Mouse (Mus musculus): Measurements from ENCODE around the gene Bmp7. TPM values are rescaled to one million over a fixed set of nuclear protein-coding genes. Genes with fewer than 3 reads are reported as not detected.
A peak's percentile ranks its signal among the peaks of the same experiment; 100 is the strongest.

The Bmp7 gene
- total RNA-seq, 2 experiments from 2014 or later = 1.1 to 1.2 TPM

DNA sequence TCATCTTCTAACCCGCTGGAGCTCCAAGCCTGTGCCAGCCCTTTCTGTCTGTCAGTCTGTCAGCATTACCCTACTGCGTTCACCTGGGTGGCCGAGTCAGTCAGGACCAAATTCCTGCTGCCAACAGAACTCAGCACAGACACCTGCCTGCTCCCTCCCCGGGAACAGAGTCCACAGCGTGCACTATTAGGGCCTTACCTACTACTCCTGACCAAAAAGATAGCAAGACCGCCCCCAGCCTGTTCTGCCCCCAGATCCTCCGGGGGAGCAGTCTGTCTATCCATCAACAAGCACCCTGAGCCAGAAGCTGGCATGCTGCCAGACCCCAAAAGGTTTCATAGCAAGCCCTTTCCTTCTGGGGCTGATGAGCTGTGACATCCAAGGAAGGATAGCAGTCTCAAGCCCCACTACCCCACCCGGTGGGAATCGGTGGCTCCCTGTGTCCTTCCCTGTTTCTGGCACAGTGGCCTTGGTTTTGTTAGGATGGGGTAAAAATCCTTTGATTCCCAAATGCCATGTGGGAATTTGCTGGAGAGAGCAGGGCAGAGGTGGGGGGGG lies 10.1 kb upstream of the Bmp7 start:
- intact Hi-C loops (cut with DNase I) = no loop called here
- no peak for DNase-seq

DNA sequence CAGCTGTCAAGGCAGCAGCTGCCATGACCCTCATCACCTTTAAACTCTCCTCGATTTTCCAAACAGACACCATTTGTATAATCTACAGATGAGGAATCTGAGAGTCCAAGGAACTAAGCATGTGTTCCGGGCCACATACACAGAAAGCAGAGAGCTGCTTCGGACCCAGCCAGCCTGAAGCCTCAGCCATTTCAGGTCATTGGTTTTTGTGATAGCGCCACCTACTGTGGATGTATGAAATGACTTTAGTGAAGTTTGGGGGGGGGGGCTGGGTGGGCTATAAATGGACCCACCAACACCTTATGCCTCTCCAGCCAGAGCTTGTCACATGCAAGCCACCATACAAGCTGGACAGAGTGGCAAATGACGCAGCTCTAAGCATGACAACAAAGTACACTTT lies 8.9 kb upstream of the Bmp7 start:
- no peak for DNase-seq
- intact Hi-C loops (cut with DNase I) = loop anchor here (1.0 kb wide), 1 partner anchor 118 kb away; no protein-coding TSS in a partner anchor

DNA sequence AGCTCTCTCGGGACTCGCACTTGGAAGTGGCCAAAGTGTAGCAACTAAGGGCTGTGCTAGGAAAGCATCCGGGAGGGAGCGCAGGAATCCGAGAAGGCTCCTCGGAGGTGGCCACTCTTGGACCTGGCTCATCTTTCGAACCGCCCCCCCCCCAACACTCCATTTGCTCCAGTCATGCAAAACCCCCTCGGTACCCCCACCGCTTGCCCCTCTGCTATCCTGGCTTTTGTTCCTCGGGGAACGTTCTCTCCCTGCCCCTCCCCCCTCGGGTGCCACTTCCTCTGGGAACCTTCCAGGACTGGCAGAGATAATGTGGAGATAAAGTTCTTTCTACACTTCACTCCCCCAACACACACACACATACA lies 660 bp upstream of the Bmp7 start:
- no peak for DNase-seq
- intact Hi-C loops (cut with DNase I) = no loop called here

DNA sequence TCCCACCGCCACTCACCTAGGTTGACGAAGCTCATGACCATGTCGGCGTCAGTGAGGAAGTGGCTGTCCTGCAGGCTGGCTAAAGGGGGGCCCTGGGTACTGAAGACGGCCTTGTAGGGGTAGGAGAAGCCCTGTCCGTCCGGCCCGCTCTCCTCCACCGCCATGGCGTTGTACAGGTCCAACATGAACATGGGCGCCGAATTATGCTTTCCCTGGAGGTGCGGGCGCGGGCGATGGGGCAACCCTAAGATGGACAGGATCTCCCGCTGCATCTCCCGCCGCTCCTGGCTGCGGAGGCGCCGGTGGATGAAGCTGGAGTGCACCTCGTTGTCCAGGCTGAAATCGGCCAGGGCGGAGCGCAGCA lies 500 bp downstream of the Bmp7 start:
- intact Hi-C loops (cut with DNase I) = loop anchor here (5.0 kb wide), 1 partner anchor 87 kb away; no protein-coding TSS in a partner anchor
- DNase-seq = peak in 1 of 2 experiments; percentile 3

DNA sequence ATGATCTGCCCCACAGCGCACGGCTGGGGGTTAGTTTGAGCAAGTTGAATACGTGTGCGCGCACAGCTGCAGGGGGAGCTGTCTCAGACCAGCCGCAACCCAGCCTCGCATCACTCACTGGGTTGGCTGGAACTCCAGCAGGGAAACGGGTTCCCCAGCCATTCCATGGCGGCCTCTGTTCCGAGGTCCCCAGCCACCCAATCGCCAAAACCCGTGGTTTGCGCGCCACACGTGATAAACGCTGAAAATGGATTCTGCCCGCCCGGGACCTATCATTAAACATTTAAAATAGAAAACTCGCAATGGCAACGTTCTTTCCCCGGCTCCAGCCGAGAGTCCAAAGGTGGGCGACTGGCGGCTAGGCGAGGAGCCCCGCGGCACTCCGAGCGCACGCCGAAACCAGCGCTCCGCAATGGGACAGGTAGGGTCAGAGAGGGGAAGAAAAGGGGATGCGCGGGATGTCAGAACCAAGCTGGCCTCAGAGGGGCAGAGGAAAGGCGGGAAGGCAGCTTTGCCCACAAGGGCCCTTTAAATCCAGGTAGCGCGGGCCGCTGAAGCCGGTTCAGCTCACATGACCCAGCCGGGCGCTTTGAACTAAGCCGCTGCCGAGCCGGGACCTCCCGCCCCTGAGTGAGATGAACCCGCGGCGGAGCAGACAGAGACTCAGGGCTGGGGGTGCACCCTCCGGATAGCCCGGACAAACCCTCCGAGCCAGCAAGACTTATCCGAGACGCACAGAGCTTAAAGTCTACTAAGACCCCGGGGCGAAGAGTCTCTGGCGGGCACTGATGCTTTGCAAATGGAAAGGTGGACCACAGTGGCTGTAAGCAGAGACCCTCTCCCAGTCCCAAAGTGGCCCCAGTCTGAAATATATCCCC lies 1.1 kb downstream of the Bmp7 start:
- peak in 1 of 2 experiments; percentile 3 for DNase-seq
- intact Hi-C loops (cut with DNase I) = loop anchor here (5.0 kb wide), 1 partner anchor 87 kb away; no protein-coding TSS in a partner anchor

DNA sequence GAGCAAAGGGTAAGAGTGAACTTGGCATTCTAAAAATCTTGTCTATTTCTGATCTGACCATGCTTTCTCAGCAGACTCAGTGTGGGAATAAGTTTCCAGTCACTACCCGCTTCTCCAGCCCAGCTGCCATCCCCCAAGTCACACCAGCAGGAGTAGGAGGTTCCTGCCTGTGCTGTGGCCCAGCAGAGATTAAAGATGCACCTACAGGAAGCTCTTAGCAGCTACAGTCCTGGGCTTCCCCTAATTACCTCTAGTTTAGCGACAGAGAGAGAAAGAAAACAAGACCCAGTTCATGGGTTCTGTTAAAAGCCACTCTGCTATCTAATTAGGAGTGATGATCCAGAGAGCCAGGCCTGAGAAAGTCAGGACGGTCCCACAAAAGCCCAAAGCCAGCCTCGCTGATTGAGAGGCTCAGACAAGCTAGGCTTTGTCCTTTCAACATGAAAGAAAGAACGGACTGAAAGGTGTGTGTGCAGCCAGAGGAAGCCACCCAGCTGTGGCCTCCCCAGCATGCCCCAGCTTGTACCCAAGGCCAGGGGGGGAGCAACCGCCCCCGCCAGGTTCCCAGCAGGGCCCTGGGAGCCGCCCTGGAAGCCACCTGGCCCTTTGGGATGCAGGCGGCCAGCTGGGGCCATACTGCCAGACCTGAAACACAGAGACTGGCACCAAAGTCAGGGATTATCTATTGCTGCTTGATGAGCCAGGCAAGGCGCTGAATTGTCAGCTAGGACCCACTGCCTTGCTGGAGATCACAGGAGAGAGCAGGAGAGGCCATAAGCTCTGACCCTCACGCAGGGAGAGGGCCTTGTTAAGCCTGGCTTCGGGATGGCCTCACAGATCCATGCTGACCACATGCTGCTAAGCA lies 2.6 kb downstream of the Bmp7 start:
- intact Hi-C loops (cut with DNase I) = loop anchor here (5.0 kb wide), 1 partner anchor 85 kb away; no protein-coding TSS in a partner anchor
- no peak for DNase-seq

DNA sequence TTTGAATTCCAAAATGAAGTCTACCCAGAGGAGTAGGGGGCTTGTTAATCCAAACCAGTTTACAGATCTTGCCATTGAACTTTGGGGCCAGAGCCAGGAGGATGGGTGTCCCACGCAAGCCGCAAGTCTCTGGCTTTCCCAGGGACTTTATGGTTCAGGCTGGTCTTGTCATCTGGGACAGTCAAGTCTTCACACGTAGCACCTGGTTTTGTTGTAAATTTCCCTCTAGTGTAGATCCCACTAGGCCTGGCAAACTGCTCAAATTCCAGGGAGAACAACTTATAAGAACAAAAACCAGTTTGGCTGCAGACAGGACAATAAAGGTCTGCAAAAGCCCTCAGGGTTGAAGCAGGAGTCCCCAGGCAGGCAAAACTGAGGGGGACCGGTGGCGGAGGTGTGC lies 3.3 kb downstream of the Bmp7 start:
- no peak for DNase-seq
- intact Hi-C loops (cut with DNase I) = loop anchor here (5.0 kb wide), 1 partner anchor 85 kb away; no protein-coding TSS in a partner anchor

DNA sequence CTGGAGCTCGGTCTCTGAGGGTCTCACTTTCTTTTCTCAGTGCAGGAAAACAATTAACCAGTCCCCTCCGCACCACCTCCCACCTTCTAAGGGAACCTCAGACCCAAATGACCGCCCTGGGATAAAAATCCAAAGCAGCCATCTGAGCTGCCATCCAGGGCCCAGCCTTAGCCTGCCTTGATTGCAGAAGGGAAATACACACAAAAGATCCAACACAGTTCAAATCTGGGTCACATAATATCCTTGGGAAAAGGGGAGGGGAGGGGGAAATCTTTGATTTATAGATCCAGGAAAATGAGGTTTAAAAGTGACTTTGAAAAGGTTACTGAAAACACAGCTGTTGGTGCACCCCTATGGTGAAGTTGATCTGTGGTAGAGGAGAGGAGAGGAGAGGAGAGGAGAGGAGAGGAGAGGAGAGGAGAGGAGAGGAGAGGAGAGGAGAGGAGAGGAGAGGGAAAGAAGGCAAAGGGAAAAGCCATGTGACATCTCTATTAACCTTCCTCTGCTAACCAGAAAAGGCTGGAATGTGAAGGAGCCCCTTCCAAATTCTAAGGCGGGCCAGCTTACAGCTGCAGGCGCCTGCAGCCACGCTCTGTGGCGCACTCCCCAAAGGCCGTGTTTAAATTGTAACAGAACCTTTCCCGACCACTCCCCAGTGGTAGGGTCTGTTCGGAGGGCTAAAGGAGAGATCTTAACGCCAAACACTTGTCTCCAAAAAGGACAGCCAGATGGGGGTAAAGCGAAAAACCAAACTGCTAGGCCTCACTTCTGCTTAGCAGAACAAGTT lies 4.2 kb downstream of the Bmp7 start:
- intact Hi-C loops (cut with DNase I) = loop anchor here (5.0 kb wide), 1 partner anchor 84 kb away; no protein-coding TSS in a partner anchor
- no peak for DNase-seq

DNA sequence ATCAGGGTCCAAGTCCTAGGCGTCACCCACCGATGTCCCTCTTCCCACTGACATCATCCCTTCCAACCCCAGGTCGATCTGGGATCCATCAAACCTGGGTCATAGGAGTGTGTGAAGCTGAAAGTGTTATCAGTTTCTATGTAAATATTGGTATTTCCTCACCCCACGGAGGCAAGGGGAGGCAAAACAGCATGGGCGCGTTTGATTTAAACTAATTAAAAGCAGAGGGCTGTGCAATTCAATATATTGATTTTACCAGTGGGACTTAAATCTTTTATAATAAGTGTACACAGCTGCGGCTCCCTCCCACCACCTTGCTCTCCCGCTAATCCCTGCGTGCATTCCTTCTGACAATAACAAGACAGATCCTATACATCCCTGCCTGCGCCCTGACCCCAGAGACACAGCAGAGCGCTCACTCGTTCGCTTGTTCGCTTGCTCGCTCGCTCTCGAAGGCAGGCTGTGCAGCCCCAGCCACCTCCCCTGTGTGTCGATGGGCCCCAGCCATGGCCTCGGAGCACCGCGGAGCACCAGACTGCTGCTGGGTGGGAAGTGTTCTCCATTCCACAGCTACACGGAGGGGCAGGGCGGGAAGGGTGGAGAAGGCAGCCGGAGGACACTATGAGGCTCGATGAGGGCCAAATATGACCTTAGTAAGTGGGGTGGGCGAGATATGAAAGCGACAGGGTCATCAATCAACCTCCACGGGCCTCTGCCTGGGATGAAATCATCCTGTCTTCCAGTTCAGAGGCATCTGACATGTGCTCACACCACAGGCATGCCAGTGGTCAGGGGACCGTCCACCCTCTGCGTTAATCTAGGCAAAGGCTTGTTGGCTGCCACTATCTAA lies 5.0 kb downstream of the Bmp7 start:
- no peak for DNase-seq

DNA sequence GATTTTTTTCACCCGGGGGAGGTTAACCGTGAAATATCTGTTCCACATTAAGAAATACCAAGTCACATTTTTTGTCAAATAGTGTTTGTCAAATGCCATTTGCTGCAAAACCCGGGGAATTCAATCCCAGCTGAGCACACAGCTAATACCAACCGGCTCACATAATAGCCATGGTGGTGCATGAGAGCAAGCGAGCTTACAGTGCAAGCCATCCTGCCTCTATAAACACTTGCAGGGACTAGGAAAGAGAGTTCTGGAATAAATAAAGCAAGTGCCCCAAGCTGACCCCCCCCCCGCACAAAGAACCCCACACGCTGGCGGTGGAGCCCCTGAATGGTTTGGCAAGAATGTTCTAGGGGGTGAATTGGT lies 5.7 kb downstream of the Bmp7 start:
- intact Hi-C loops (cut with DNase I) = no loop called here
- DNase-seq = no peak

More for the DNA sequence above, 5.0 kb downstream of the Bmp7 start:
- intact Hi-C loops (cut with DNase I) = loop anchor here (5.0 kb wide), 1 partner anchor 83 kb away; no protein-coding TSS in a partner anchor

DNA sequence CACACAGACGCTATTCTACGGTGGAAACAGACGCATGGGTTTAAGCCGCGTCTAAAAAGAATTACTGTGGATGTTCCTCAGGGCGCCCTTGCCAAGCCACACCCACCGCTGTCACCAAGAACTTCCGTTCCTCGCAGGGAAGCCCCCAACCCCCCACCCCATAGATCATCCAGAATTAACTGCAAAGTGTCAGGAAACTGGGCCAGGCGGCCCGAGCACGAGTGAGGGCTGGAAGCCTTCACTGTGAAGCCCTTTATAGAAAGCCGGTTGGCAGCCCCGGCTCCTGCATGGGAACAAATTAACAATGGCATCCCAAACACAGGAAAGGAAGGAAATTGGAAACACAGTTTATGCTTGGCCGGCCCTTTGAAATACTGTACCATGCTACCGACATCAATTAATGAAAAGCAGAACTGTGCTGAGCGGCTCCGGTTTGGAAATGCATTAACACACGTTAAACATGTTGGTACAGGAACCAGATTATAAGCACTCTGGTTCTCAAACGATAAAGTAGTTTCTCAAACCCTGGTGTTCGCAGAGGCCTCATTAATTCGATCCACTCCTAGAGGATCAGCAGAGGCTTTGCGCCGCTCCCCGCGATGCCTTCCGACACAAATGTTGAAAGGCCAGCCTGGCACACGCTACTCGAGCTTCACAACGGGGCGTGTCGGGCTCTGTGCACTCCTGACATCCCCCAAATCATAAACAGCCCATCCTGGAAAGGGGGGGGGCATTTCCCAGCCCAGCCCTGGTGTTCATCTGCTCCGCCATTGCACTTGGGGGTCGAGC lies 6.3 kb downstream of the Bmp7 start:
- DNase-seq = peak in 1 of 2 experiments; percentile 17
- intact Hi-C loops (cut with DNase I) = no loop called here

DNA sequence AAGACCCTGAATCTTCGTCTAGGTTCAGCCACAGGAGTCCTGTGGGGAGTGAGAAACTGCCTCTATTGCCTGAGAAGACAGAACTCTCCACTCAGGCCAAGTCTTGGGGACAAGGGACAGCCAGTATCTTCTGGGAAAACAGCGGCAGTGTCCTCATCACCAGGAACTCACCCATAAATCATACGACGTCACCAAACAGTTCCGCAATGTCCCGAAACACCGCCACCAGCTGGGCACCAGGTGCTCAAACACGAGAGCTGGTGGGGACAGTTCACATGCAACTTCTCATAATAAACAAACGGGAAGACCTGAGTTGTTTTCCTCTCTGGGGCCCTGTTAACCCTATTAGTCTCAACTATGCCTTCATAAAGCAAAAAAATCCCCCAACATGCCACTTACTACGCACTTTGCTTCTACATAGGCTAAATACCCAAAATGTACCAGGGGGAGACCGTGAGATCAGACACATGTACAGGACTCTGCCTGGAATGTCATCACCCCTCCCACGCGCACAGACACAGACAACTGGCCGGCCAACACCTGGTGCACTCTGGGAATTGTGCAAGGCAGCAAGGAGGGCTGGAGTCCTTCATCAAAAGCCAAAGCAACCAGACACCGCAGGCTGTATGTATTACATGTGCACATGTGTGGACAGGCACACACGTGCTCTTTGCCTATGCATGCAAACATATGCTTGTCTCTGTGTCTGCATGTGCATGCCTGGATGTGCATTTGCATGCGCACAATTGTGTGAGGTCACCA lies 8.8 kb downstream of the Bmp7 start:
- no peak for DNase-seq
- intact Hi-C loops (cut with DNase I) = no loop called here

DNA sequence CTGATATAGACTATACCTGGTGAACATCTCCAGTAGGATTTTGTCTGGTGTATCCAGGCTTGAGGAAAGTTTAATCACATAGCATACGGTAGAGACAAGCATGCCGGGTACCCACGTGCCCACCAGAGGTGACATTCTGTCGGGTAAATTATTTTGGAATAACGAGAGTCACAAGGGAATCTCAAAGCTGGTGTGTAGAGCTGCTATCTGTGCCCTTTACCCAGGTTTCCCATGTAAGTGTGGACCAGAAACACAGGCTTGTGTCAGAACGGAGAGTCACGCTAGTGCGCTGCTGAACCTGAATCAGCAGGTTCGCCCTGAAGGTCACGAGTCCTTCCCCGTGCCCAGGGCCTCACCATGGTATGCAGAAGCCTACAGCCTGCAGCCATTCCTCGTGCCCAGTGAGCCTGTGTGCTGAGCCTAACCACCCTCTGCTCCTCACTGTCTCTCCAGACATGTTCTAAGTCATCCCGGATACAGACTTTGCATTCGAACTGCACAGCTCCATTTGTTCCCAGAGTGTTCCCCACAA lies 10.2 kb downstream of the Bmp7 start:
- no peak for DNase-seq
- intact Hi-C loops (cut with DNase I) = no loop called here

DNA sequence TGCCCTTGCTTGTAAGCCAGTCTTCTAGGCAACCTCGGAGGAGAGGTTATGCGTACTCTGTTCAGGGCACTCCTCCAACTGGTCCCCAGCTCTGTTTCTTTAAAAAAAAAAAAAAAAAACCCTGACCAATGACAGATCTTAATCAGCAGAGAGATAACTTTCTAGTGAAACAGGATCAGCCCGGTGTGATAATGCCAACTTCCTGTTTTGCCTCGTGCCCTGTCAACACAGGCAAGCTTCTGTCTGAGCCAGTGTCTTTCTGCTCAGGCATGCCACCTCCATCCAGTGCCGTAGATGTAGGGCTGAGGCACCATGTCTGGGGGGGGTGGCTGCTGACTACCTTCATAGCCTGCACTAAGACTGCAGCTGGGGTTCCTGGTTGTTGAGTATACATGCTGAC lies 12.5 kb downstream of the Bmp7 start:
- intact Hi-C loops (cut with DNase I) = no loop called here
- DNase-seq = no peak

DNA sequence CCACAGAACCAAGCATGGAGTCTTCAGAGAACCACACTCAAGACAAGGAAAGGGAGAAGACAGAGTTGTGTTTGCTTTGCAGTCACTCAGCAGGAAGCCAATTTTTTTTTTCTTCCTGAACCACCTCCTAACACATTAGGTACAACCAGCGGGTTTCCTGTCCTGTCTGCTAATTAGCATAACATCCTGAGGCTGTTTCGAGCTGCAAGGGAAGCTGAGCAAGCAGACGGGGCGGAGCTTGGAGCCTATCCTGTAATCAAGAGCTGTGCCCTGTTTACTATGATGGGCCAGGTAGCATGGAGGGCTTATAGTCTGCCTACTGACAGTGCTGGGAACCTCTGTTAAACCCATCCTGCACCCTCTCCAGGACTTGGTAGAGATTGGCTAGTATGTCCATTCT lies 13.8 kb downstream of the Bmp7 start:
- no peak for DNase-seq
- intact Hi-C loops (cut with DNase I) = no loop called here

DNA sequence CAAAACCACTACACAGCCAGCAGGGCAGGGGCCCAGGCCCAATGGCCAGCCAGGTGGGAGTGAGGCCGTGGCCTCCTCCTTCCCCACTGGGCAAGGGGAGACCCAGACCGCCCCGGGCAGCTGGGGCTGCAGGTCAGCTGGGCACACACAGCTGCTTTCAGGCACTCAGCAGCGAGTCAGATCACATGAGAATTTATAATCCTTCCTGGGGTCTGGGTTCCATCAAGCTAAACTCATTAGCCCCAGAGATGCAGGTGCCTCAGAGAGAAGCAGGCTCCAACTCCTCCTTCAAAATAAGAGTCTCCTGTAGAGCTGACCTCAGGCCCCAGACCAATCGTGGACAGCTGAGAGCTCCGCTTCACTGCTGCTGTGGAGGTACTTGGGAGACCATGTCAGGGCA lies 15.2 kb downstream of the Bmp7 start:
- intact Hi-C loops (cut with DNase I) = no loop called here

DNA sequence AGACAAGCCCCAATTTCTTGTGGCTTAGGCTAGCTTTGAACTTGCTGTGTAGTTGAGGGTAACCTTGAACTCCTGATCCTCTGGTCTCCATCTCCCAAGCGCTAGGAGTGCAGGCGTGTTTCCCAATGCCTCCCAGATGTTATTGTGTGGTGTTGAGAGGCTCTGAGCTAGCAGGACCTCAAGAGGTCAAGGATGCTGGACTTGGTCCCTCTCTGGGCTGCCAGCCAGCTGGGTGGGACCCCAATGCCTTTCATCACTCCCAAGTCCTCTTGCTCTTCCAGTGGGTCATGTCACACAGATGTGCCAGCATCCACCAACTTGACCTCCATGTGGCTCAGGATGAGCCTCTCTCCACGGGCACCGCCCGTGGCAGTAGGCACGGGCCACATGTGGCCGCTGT lies 16.9 kb downstream of the Bmp7 start:
- intact Hi-C loops (cut with DNase I) = no loop called here

More for the DNA sequence above, 15.2 kb downstream of the Bmp7 start:
- no peak for DNase-seq

DNA sequence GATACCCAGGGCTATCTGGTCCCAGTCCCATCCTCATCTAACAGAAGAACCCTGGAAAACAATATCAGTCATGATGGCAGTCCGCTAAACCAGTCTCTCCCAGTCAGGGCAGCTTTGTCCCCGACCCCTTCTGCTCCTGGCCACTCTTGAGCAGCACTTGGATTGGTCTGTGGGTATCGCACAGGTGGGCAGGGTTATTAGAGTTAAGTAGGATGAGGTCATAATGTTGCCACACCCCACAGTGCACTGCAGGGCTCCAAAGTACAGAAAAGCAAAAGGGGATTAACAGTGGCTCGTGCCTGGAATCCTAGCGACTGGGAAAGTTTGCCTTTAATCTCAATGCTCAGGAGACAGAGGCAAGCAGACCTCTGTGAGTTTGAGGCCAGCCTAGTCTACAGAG lies 17.5 kb downstream of the Bmp7 start:
- DNase-seq = no peak
- intact Hi-C loops (cut with DNase I) = no loop called here

More for the DNA sequence above, 16.9 kb downstream of the Bmp7 start:
- DNase-seq = peak; percentile 21 to 48

Measured in heart, postnatal 36 days (tissue).